Mouse (Mus musculus) cerebellum, adult (tissue): Measurements from ENCODE around the gene Tbl1xr1.

Experiments
- ATAC-seq: cut with Nextera tagmentation; 2 replicates; pipeline ENCODE4 v1.9.2; 2017; ENCODE audit warnings: mild to moderate bottlenecking, moderate library complexity, mixed read lengths; ENCODE audit not compliant: insufficient number of reproducible peaks, low FRiP score, low TSS enrichment

Gene Tbl1xr1

DNA sequence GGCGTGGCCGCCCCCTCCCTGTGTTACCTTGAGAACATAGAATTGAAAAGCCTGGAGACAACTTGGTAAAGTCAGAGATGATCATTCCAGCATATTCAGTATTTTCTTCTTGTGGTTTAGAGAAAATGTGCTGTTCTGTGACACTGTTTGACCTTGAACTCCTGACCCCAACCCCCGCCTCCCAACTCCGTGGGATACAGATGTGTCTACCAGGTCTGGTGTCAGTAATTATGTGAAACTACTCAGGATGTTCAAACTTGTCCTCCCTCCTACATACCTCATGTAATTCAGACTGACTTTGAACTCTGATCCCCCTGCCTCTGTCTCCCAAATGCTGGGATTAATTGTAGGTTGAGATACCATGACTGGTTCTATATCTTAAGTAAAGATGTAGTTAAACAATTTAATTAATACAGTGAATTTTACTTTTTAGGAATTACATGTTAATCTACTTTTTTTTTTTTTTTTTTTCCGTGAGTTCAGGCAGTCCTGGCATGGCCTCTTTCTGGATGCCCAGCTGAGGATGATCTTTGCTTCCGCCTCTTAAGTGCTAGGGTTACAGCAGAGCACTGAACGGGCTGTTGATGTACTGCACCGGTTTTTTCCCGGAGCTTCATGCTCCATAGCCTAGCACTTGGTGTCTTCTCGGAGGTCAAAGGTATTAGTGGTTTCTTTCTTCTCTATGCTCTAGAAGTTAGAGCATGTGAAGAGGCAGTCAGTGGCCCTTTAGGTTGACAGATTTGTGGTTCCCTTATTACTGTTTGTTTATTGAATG lies 8.0 kb downstream of the Tbl1xr1 start:
- ATAC-seq, result no peak

DNA sequence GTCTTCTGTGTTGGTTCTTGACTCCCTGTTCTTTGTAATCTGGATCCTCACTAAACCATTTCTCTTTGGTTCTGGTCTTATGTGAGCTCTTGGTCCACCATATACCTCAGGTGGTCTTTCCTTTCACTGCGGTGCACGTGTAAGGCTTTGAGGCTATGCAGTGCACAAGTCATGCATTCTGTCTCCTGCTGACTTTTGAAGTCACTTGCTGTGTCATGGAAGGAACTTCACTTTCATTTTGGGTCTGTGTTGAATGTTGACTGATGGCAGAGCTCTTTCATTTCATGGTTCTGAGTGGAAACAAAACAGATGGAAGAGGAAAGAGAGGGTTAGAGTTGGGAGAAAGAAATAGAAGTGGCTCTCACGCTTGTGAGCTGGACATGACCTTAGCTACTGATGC lies 13.4 kb downstream of the Tbl1xr1 start:
- ATAC-seq, result no peak

DNA sequence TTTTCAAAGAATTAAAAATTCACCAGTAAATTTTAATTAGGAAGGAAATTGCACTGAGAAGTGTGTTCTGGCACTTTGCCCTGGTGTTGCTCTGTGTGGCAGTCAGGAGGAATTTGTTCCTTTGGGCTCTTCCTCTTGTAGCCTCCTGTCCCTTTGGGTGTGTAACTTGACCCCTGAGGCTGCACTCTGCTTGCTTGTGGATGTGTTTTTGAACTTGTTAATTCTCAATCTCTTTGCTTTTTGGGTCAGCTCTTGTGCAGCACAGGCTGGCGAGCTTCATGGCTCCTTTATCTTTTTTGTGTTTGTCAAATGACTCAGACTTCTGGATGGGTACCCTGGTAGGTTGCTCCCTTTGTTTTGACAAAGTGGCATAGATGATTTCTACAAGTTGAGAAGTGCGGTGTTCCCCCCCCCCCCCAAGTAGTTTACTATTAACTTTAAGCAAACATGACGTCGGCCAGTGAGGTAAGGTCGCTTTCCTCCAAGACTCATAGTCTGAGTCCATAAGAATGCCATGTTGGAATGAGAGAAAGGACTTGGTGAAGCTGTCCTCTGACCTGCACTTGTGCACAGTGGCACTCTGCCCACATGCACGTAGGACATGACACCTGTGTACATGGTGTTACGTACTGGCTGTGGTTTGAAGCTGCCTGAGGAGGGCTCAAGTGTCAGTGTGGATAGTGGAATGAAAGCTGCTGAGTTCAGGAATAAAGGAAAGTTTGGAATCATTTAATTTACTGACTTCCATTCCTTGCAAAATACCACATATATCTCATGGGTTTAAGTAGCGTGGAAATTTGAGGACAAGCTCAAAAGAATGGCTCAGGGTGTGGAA lies 14.2 kb downstream of the Tbl1xr1 start:
- no peak; the same call in 1 of the 2 replicates for ATAC-seq

DNA sequence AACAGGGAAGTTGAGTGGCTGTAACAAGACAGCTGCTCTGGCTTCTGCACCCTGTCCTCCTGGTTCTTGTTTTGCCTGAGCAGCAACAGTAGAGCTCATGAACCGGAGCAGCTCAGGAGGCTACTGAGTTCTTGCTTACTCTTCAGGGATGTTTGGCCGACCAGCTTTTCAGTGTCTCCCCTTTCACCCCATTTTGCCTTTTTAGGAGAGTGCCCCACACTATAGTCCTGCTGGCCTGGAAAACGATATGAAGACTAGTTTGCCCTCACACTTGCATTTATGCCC lies 14.8 kb downstream of the Tbl1xr1 start:
- ATAC-seq, result no peak

DNA sequence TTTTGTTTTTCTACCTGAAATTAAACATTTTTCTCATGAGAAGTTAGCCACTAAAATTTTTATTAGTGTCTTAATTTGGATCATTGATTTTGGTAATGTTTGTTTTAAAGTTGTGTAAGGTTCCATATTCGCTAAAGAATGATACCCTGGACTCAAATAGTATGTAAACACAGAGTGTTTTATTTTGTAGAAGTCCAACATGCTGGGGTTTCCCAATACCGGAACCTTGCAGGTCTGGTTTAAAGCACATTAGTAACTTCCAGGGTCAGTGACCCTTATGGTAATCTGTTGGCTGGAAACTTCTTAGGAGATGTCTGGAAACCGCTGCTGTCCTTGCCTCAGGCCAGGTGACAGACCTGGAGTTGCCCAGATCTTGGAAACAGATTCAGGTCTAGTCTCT lies 15.2 kb downstream of the Tbl1xr1 start:
- ATAC-seq, result no peak

DNA sequence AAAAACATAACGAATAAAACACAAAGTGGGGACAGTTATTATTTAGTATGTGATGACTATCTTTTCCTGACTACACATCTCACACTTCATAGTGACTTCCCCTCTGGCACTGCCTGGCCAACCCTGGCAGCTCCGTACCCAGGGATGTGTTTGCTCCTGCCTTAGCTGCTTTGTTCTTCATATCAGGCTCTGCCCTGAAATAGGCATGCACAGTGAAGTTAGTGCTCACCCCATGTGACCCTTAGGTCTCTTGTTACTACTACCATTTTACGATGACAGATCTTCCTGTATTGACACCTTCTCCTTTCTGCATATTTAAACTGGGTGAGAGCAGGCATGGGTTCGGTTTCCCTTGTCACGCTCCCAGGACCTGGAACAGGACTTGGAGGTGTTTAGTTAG lies 16.3 kb downstream of the Tbl1xr1 start:
- ATAC-seq, result no peak

DNA sequence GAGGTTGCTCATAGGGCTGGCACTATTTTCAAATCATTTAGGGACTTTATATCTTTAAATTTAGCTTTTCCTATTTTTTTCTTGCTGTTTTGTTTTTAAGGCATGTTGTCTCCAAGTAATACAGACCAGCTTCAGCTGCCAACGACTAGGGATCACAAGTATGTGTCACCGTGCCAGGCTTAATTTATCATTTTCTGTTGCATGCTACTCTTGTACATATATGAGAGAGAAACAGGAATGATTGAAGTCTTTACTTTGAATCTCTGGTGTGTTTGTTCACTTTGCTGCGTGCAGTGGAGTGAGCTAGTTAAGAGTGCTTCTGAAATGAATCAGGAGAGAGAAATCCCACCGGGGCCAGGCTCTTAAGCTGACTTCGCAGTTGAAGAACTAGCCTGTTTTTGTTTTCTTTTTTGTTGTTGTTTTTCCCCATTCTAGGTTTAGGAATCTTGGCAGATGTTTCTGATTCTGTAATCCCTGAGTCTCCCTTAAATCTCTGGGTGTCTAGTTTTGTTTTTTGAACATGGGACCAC lies 27.6 kb downstream of the Tbl1xr1 start:
- no peak for ATAC-seq

DNA sequence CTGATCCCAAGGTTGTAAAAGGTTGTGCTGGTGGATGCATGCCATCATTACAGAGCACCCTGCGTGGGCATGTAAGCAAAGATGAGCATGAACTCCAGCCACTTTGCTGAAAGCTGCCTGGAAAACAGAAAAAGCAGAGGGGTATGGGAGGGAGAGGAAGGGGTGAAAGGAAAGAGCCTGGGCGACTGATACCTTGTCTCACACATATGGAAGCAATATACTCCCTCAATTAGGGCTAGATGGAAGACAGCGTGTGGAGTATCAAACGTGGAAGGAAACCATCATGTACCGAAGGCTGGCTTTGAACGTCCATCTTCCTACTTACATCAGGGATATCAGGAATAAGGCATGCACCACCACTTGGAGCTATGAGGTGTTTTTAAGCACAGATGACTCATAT lies 29.0 kb downstream of the Tbl1xr1 start:
- ATAC-seq, result no peak

DNA sequence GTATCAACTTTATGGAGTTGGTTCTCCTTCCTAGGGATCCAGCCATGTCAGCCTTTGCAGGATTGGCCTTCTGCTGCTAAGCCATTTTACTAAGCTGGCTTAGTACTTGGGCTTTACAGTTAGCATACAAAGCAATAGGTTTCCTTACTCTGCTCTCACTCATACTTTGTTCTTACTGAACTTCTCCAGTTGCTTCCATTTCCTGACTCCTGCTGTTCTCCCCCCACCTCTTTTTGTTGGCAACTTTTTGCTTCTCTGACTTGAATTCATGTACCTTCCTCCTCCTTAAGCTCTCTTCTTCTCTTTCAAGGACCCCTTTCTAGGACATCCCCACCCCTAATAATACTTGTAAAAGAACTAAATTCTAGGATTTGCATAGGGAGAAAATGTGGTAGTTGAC lies 31.6 kb downstream of the Tbl1xr1 start:
- ATAC-seq, result no peak

DNA sequence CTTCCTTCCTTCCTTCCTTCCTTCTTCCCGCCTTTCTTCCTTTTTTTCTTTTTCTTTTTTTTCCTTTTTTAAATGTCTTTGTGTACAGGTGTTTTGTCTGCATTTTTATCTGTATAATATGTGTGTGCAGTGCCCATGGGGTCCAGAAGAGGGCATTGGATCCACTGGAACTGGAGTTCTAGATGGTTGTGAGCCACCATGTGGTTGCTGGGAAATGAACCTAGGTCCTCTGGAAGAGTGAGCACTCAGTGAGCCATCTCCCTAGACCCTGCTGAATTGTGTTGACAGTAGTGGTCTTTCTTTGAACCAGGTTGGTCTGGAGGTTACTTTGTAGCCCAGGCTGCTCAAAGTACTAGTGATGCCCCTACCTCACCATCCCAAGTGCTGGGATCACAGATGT lies 33.2 kb downstream of the Tbl1xr1 start:
- no peak for ATAC-seq

DNA sequence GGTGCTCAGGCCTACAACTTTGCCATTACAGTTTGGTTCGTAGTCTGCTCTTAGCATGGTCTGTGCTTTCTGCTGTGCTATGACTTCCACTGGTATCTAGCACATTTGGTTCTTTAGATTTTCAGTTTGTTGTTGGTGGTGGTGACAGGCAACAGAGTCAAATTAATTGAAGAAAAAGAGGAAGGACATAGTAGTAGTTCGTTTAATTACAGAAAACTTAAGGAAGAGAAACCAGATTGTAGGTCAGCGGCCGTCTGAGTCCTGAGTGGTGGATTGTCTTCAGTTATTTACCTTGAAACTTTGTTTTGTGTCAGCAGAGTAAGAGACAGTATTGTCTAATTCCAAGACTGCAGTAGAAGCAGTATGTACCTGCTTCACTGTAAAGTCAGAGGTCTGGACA lies 37.3 kb downstream of the Tbl1xr1 start:
- ATAC-seq, result no peak

DNA sequence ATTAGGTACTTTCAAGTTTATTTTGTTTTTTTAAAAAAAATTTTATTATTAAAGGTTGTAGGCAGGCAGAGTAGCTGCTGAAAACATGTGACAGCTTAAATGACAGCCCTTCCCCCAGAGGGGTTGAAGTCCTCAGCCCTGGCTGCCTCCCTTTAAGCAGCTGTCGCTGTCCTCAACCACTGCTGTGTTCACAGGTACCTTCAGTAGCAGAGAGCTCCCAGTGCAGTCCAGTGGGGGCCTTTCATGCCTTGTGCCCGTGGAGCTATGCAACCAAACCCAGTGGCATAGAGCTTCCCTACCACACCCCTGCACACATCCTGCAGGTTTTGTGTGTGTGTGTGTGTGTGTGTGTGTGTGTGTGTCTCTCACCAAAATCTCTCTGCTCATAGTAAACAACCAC lies 38.8 kb downstream of the Tbl1xr1 start:
- no peak for ATAC-seq

DNA sequence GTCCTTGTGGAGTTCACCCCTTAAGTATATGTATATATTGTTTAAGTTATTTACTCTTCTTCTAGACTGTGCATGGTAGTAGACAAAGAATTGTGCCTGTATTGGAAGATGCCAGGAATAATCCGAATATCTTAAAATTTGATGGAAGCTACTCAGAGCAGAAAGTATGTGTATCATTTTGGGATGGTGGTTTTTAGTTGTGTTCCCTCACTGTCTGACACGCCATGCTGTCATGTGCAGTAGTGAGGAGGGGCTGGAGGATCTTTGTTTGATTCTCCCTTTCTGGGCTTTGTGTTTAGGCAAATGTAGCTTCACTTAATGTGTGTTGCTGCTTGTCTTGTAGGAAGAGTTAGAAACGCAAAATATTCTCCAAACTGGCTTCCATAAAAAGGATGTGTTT lies 39.2 kb downstream of the Tbl1xr1 start:
- ATAC-seq, result no peak

DNA sequence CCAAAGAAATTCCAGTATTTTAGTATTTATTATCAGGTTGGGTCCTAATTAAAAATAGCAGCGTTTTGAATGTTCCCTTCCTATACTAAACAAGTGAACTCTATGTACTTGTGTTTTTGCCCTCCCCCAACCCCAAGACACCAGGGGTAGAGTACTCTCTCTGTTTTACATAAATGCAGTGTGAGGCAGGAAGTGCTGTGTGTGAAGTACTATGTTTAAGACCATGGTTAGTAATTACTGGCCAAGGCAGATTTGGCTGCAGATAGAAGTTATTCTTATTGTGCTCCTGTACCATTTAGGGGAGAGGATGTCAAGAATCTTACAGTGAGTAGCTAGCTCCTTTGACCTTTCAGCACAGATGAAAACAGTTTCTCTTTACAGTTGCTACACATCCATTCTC lies 39.7 kb downstream of the Tbl1xr1 start:
- ATAC-seq, result no peak

DNA sequence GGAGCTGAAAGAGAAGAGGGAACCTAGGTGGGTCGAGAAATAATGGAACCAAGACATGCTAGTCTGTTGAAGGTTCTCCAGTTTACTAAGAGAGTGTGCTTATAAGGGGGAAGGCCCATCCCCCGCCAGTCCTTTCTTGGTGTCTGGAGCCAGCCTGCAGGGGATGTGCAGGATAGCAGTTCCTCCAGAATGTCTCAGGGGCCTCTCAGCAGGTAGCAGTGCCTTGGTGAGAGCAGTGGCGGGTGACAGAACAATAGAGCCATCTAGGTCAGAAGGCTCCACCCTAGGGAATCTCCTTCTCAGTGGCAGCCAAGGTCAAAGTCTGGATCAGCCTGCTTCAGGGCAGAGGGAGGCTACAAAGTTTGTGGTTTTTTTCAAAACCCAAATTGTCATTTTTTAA lies 45.3 kb downstream of the Tbl1xr1 start:
- no peak for ATAC-seq

DNA sequence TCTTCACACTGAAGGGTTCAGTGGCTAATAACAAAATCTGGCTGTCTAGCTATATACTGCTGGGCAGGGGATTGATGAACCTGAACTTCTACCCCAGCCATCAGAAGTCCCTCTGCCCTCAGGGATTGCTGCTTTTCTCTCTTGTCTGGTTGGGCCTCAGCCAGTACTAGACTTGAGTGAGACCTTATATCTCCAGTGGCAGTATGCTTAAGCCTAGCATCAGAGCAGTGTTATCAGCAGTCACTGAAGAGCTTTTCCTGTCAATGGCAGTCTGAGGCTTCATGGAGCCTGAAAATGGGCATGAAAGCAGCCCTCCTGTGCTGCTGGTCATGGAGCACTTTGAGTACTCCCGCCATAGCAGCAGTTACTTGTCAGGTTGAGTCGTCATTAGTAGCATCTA lies 46.7 kb downstream of the Tbl1xr1 start:
- ATAC-seq, result no peak

DNA sequence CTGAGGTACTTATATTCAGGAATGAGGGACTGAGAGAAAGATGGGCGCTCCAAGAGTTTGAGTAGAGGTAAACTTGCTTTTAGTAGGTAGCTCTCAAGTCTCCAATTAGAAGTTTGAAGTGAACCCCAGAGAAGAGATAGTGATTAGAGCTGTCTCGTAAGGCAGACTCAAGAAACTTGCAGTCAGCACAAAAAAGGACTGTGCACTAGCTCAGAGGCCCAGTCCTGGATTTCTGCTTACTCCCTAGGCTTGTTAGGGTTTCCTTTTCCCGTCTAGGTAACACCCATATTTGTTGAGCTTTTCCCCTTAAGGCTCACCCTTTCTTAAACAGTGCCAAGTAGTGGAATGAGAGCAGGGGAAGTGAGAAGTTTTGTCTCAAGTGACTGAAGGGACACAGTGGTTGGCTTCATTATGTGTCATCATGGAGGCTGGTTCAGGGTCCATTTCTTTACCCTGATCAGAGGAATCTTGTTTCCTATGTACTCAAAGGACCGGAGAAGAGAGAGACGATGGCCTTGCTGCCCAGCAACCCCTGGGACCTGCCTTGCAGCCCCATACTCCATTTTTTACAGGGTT lies 49.9 kb downstream of the Tbl1xr1 start:
- ATAC-seq, result no peak

DNA sequence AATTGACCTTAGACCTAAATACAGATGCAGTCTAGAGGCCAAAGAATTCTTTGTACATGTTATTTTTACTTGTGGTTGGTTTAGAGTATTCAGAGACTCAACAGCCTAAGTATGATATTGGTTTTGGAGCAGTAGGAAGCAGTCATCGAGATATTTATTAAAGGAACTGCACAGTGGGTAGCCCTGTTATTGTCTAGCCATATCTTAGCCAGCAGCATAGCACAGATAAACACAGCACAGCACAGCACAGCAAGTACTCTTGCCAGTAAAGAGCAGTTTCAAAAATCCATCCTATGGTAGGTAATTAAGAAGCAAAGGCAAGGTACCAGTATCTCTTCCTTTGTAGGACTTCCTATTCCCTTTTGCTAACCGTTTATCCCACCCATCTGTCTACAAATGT lies 54.8 kb downstream of the Tbl1xr1 start:
- no peak for ATAC-seq

DNA sequence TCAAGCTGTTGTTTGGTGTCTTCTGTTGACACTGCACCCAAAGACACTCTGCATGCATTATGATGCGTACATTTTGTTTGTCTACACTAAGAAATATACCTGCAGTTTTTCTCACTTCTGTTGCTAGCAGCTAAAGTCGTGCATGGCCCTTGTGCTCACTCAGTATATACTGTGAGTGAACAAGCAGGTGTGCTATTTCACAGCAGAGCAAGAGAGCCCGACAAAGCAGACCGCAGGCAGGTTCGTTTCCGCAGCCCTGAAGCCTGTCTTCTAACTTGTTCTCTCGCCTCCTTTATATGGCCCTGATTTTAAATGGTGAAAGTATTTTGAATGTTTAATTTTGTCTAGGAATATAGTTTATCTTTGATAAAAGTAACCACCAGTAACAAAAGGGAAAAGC lies 57.2 kb downstream of the Tbl1xr1 start:
- ATAC-seq, result no peak

DNA sequence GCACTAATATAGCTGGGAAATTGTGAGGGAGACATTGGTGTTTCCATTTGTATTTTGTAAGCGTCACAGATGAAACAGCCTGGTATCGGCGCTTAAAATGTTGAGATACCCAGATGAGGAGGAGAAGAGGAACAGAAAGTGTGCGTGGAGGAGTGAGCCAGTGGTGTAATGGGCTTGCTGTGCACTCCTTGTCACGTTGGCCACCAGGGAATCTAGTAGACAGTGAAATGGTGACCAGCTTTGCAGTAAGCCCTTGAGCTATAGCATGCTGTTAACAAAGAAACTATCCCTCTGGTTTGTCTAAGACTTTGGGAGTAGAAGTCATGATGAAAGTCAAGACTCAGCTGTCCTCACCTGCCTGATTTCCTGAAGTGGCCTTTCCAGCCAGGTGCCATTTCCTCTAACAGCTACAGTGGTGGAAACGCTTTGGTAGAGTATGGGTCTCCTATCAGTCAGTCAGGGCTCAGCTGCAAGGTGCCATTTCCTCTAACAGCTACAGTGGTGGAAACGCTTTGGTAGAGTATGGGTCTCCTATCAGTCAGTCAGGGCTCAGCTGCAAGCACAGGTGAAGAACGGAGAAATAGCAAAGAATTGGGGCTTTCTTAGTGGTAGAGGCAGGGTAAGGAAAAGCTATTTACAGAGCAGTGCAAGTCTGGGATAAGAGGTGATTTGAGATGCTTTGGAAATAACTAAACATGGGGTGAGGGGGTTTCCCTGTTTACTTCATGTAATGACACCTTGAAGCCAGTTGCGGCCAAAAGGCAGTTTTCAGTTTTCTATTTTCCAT lies 61.5 kb downstream of the Tbl1xr1 start:
- ATAC-seq, result no peak
